Mouse (Mus musculus) limb, embryonic 14.5 days (tissue): Measurements from ENCODE around the gene Cuzd1. TPM values are rescaled to one million over a fixed set of nuclear protein-coding genes. Genes with fewer than 3 reads are reported as not detected.

Experiments used
- ATAC-seq: fragments of 200-750 bp; cut with Nextera tagmentation; 2 replicates; pipeline ENCODE4 v1.8.0; 2017; ENCODE audit warnings: low read depth, moderate number of reproducible peaks, moderate TSS enrichment; ENCODE audit not compliant: low FRiP score
- DNase-seq: peaks from one replicate; pipeline ENCODE4 v3.0.0-alpha.2; 2015; ENCODE audit warnings: low spot score
- H3K27ac ChIP-seq: fragments of 300-500 bp; sonication (generic); replicated peaks from 2 replicates; pipeline ENCODE4 v1.5.1; 2014; ENCODE audit warnings: low read depth, mild to moderate bottlenecking, low read length, moderate library complexity, mixed read lengths
- H3K27me3 ChIP-seq: fragments of 300-500 bp; sonication (generic); 2 replicates; pipeline ENCODE4 v1.6.1; 2014; ENCODE audit warnings: low read length, mixed read lengths; ENCODE audit not compliant: control insufficient read depth, insufficient read depth
- H3K36me3 ChIP-seq: fragments of 300-500 bp; sonication (generic); 2 replicates; pipeline ENCODE4 v1.6.1; 2014; ENCODE audit warnings: mild to moderate bottlenecking, low read length, moderate library complexity, mixed read lengths; ENCODE audit not compliant: control insufficient read depth, insufficient read depth
- H3K4me1 ChIP-seq: fragments of 300-500 bp; sonication (generic); 2 replicates; pipeline ENCODE4 v1.6.1; 2014; ENCODE audit warnings: antibody characterized with exemption, low read length, mixed read lengths; ENCODE audit not compliant: control insufficient read depth, insufficient read depth
- H3K4me2 ChIP-seq: fragments of 300-500 bp; sonication (generic); replicated peaks from 2 replicates; pipeline ENCODE4 v1.6.1; 2014; ENCODE audit warnings: low read depth, mild to moderate bottlenecking, low read length, moderate library complexity; ENCODE audit not compliant: severe bottlenecking
- H3K4me3 ChIP-seq: fragments of 300-500 bp; sonication (generic); replicated peaks from 2 replicates; pipeline ENCODE4 v1.5.1; 2014; ENCODE audit warnings: low read length
- H3K9ac ChIP-seq: fragments of 300-500 bp; sonication (generic); 2 replicates; pipeline ENCODE4 v1.6.1; 2014; ENCODE audit warnings: mild to moderate bottlenecking, low read depth, low read length, moderate library complexity; ENCODE audit not compliant: severe bottlenecking
- H3K9me3 ChIP-seq: fragments of 300-500 bp; sonication (generic); 2 replicates; pipeline ENCODE4 v1.6.1; 2016; ENCODE audit warnings: low read length; ENCODE audit not compliant: control insufficient read depth
- POLR2A ChIP-seq: fragments of 200-500 bp; IDR thresholded peaks from 2 replicates; pipeline ENCODE4 v1.8.0; 2012; ENCODE audit warnings: inconsistent platforms, mild to moderate bottlenecking, moderate library complexity, borderline replicate concordance; ENCODE audit not compliant: insufficient read depth, insufficient read length; ENCODE audit errors: extremely low read depth
- WGBS: fragments of 180-500 bp; shearing (Covaris S2); extraction: QIAGEN DNeasy Blood & Tissue Kit; methylation state at CpG from one replicate; pipeline ENCODE4 v1.1.7; 2014; 5-methylcytosine and 5-hydroxymethylcytosine counted together
- polyA plus RNA-seq, 2 experiments: library from polyadenylated mRNA; depleted of rRNA in 1 of 2; stranded (reverse) in 1 of 2; unstranded in 1 of 2; fragments of >200 nt; fragmentation: Nextera tagmentation in 1 of 2; extraction: Ambion mirVana in 1 of 2; gene quantifications; 2 replicates each; pipeline versions ENCODE4 v1.2.1 to v1.2.3; 2012 to 2014

The Cuzd1 gene
- polyA plus RNA-seq, 2 experiments = 0.08 TPM; not detected in 1

GRCm38 (mm10) chr7:131306733-131307132, 15.4 kb downstream of the Cuzd1 start:
- no peak for DNase-seq
- Histone ChIP-seq H3K4me1 (no peaks in the 10 kb centered on the region), H3K4me2 (no peak overlapping the region), H3K9me3 (no peaks in the 10 kb centered on the region), H3K27me3 (no peaks in the 10 kb centered on the region), H3K36me3 (no peaks in the 10 kb centered on the region), H3K9ac (no peak overlapping the region), H3K27ac (no peak overlapping the region), H3K4me3 (no peak overlapping the region)
- no peak for ATAC-seq
- 80% methylated on average over 5 of the region's 5 CpGs for WGBS
- TF ChIP-seq POLR2A = no peak

GRCm38 (mm10) chr7:131303340-131303739, 18.8 kb downstream of the Cuzd1 start:
- H3K9me3 ChIP-seq = no peaks in the 10 kb centered on the region
- ATAC-seq (no peak), DNase-seq (no peak)
- H3K27ac ChIP-seq = no peak overlapping the region
- no peak for TF ChIP-seq POLR2A
- H3K4me2 ChIP-seq = no peak overlapping the region
- WGBS = 69% methylated on average over 8 of the region's 8 CpGs
- H3K4me1 ChIP-seq = no peaks in the 10 kb centered on the region
- H3K9ac ChIP-seq = no peak overlapping the region
- H3K27me3 ChIP-seq = no peaks in the 10 kb centered on the region
- H3K4me3 ChIP-seq = no peak overlapping the region
- no peaks in the 10 kb centered on the region for H3K36me3 ChIP-seq

GRCm38 (mm10) chr7:131297151-131297550, 24.9 kb downstream of the Cuzd1 start:
- Histone ChIP-seq H3K27ac (no peak overlapping the region), H3K4me3 (no peak overlapping the region), H3K4me2 (no peak overlapping the region), H3K9me3 (no peaks in the 10 kb centered on the region), H3K4me1 (no peaks in the 10 kb centered on the region), H3K27me3 (no peaks in the 10 kb centered on the region), H3K9ac (no peak overlapping the region), H3K36me3 (no peaks in the 10 kb centered on the region)
- no peak for ATAC-seq
- no peak for TF ChIP-seq POLR2A
- WGBS = 76% methylated on average over 8 of the region's 8 CpGs
- DNase-seq = no peak

- Histone ChIP-seq H3K4me3 (no peak overlapping the region), H3K4me2 (no peak overlapping the region), H3K27me3 (no peaks in the 10 kb centered on the region), H3K9ac (no peak overlapping the region), H3K9me3 (no peaks in the 10 kb centered on the region), H3K4me1 (no peaks in the 10 kb centered on the region), H3K36me3 (no peaks in the 10 kb centered on the region), H3K27ac (no peak overlapping the region)
- 77% methylated on average over 4 of the region's 4 CpGs for WGBS
- no peak for TF ChIP-seq POLR2A
- no peak for DNase-seq
- no peak for ATAC-seq
These were observed 56.2 kb downstream of the Cuzd1 start for GRCm38 (mm10) chr7:131265851-131266250.

- H3K36me3 ChIP-seq = no peaks in the 10 kb centered on the region
- no peak overlapping the region for H3K9ac ChIP-seq
- no peak for TF ChIP-seq POLR2A
- no peak overlapping the region for H3K4me3 ChIP-seq
- H3K27me3 ChIP-seq = no peaks in the 10 kb centered on the region
- H3K4me2 ChIP-seq = no peak overlapping the region
- H3K27ac ChIP-seq = no peak overlapping the region
- H3K9me3 ChIP-seq = no peaks in the 10 kb centered on the region
- no peak for DNase-seq
- H3K4me1 ChIP-seq = no peaks in the 10 kb centered on the region
- WGBS = 87% methylated on average over 4 of the region's 4 CpGs
- ATAC-seq = no peak
These were observed 57.8 kb downstream of the Cuzd1 start for GRCm38 (mm10) chr7:131264251-131264650.

GRCm38 (mm10) chr7:131260946-131261345, 61.1 kb downstream of the Cuzd1 start:
- DNase-seq (no peak), ATAC-seq (no peak)
- H3K9me3 ChIP-seq = no peaks in the 10 kb centered on the region
- H3K4me3 ChIP-seq = no peak overlapping the region
- no peak overlapping the region for H3K4me2 ChIP-seq
- H3K4me1 ChIP-seq = no peaks in the 10 kb centered on the region
- no peaks in the 10 kb centered on the region for H3K36me3 ChIP-seq
- no peaks in the 10 kb centered on the region for H3K27me3 ChIP-seq
- no peak overlapping the region for H3K9ac ChIP-seq
- no peak for TF ChIP-seq POLR2A
- WGBS = 60% methylated on average over 6 of the region's 6 CpGs
- no peak overlapping the region for H3K27ac ChIP-seq

Other genes with a start within 250 kb of the Cuzd1 start
- gene 4933402N03Rik, start 176.0 kb downstream of the Cuzd1 start, polyA plus RNA-seq (2012; rRNA removed) = not detected in 2 replicates
- not detected in 2 replicates for gene 4933402N03Rik, start 176.0 kb downstream of the Cuzd1 start, polyA plus RNA-seq (2014; fragmentation: Nextera tagmentation; extraction: Ambion mirVana)
- gene 5430419D17Rik, start 147.9 kb downstream of the Cuzd1 start, polyA plus RNA-seq (2012; rRNA removed) = 0.03 and 0.04 TPM in 2 replicates
- not detected in 2 replicates for gene 5430419D17Rik, start 147.9 kb downstream of the Cuzd1 start, polyA plus RNA-seq (2014; fragmentation: Nextera tagmentation; extraction: Ambion mirVana)
- gene Fam24b, start 7.2 kb upstream of the Cuzd1 start, polyA plus RNA-seq (2012; rRNA removed) = 0.40 and 0.78 TPM in 2 replicates
- gene Fam24b, start 7.2 kb upstream of the Cuzd1 start, polyA plus RNA-seq (2014; fragmentation: Nextera tagmentation; extraction: Ambion mirVana) = not detected in 2 replicates
- not detected in 2 replicates for gene Fam24a, start 11.6 kb upstream of the Cuzd1 start, polyA plus RNA-seq (2012; rRNA removed)
- 0.40 TPM in 1 of 2 replicates, not detected in the other for gene Fam24a, start 11.6 kb upstream of the Cuzd1 start, polyA plus RNA-seq (2014; fragmentation: Nextera tagmentation; extraction: Ambion mirVana)
- gene 2310057M21Rik, start 40.5 kb upstream of the Cuzd1 start, polyA plus RNA-seq (2012; rRNA removed) = 15.0 and 15.4 TPM in 2 replicates
- 19.6 and 26.4 TPM in 2 replicates for gene 2310057M21Rik, start 40.5 kb upstream of the Cuzd1 start, polyA plus RNA-seq (2014; fragmentation: Nextera tagmentation; extraction: Ambion mirVana)
- 72.1 and 77.7 TPM in 2 replicates for gene Pstk, start 48.8 kb upstream of the Cuzd1 start, polyA plus RNA-seq (2012; rRNA removed)
- gene Pstk, start 48.8 kb upstream of the Cuzd1 start, polyA plus RNA-seq (2014; fragmentation: Nextera tagmentation; extraction: Ambion mirVana) = 70.4 and 71.5 TPM in 2 replicates
- gene Ikzf5, start 88.2 kb upstream of the Cuzd1 start, polyA plus RNA-seq (2012; rRNA removed) = 14.3 and 18.1 TPM in 2 replicates
- gene Ikzf5, start 88.2 kb upstream of the Cuzd1 start, polyA plus RNA-seq (2014; fragmentation: Nextera tagmentation; extraction: Ambion mirVana) = 16.2 and 17.2 TPM in 2 replicates
- 16.3 and 25.4 TPM in 2 replicates for gene Acadsb, start 88.3 kb upstream of the Cuzd1 start, polyA plus RNA-seq (2012; rRNA removed)
- gene Acadsb, start 88.3 kb upstream of the Cuzd1 start, polyA plus RNA-seq (2014; fragmentation: Nextera tagmentation; extraction: Ambion mirVana) = 83.1 and 88.9 TPM in 2 replicates
- gene Hmx3, start 220.6 kb upstream of the Cuzd1 start, polyA plus RNA-seq (2012; rRNA removed) = 0.04 TPM in 1 of 2 replicates, not detected in the other
- gene Hmx3, start 220.6 kb upstream of the Cuzd1 start, polyA plus RNA-seq (2014; fragmentation: Nextera tagmentation; extraction: Ambion mirVana) = not detected in 2 replicates
- 0.09 TPM in 1 of 2 replicates, not detected in the other for gene Hmx2, start 226.5 kb upstream of the Cuzd1 start, polyA plus RNA-seq (2012; rRNA removed)
- not detected in 2 replicates for gene Hmx2, start 226.5 kb upstream of the Cuzd1 start, polyA plus RNA-seq (2014; fragmentation: Nextera tagmentation; extraction: Ambion mirVana)
- gene Bub3, start 237.9 kb upstream of the Cuzd1 start, polyA plus RNA-seq (2012; rRNA removed) = 169 and 185 TPM in 2 replicates
- gene Bub3, start 237.9 kb upstream of the Cuzd1 start, polyA plus RNA-seq (2014; fragmentation: Nextera tagmentation; extraction: Ambion mirVana) = 188 and 189 TPM in 2 replicates